Mouse (Mus musculus): ENCODE results near the gene Brd9.

GRCm38 (mm10) chr13:73913066-73913465 is 24.5 kb upstream of the Brd9 start:
- TF ChIP-seq POLR2A (IDR thresholded peaks at IDR 0.05; ENCODE audit: insufficient read depth, low read length) (no peak), CTCF (IDR thresholded peaks at IDR 0.05; ENCODE audit: low read depth, low read length) (no peak)
